Mouse (Mus musculus): ENCODE results near the gene Fam83f. TPM values are rescaled to one million over a fixed set of nuclear protein-coding genes. Genes with fewer than 3 reads are reported as not detected.

Gene Fam83f
- polyA plus RNA-seq (2015; fragmentation: Nextera tagmentation; extraction: Ambion mirVana): 0.17 and 0.34 TPM in 2 replicates

DNA sequence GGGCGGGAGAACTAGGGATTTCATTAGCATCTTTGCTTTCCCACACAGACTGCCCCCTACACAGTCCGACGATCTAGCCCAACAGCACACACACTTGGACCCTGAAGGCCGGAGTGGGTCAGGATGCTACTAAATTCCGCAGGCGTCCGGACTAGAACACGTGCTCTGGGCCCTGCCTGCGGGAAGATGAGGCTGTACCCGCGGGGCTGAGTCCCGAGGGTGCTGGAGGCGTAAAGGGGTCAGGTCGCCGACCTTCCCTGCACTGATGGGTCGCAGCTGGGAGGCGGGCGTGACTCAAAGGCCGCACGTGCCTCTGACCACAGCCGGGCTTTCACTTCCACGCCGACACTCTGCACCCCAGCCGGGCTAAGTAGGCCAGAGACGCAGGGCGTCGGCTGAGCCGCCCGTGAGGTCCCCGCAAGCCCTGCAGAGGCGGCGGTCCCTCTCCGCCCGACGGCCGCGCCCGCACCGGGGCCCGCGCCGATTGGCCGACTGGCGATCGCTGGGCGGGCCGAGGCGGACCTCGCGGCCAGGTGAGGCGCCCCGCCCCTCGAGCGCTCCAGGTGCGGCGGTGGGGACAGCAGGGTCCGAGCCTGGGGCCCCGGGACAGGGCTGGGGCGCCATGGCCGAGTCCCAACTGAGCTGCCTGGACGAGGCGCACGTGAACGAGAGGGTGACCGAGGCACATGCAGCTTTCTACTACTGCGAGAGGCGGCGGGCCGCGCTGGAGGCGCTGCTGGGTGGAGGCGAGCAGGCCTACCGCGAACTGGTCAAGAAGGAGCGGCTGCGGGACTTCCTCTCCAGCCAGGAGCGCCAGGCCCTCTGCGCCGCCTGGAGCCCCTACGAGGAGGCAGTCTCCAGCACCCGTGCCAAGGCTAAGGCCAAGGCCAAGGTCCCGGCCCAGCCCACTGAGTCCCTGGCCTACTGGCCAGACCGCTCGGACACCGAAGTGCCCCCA is at the start of gene Fam83f:
Gene Fam83f, plus strand, starts transcription at position 553 of the 958 bp plus-strand sequence.

DNA sequence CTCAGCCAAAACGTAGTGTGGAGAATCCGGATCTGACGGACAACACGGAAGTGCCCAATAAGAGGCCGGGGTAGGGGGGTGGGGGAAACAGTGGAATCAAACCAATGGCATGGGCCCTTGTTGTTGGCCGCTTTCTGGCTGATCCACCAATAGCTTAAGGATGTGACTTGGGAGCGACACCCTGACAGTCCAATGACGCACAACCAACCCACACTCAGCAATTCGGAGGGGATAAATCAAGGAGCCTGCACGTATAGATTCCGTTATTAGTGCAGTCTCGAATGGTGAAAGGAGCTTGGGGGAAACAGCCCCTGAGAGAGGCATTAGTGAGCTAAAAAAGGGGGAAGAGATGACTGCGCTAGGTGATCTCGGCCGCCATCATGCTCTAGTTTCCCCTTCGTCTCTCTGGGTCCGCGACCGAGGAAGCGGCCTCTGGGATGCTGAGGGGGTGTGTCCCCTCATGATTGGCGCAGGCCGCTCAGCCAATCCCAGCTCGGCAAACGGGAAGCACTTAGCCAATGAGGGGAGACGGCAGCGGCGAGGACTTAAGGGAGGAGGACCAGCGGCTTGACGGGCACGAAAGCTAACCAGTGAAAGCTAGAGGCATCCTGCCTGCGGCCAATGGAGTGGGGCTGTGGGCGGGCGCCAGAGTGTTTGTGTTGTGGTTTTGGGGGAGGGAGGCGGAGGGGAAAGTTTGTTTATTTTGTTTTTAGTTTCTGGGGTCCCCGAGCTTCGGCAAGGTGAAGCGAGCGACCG is 39.1 kb downstream of the Fam83f start, which contains the start of gene Tnrc6b:
Gene Tnrc6b, plus strand, starts transcription at position 706 of the 756 bp plus-strand sequence.

Other genes with a start within 250 kb of the Fam83f start
- gene Enthd1, start 106.7 kb upstream of the Fam83f start, polyA plus RNA-seq (2015; fragmentation: Nextera tagmentation; extraction: Ambion mirVana): 0.12 TPM in 1 of 2 replicates, not detected in the other
- 17.3 and 18.7 TPM in 2 replicates for gene Grap2, start 99.3 kb upstream of the Fam83f start, polyA plus RNA-seq (2015; fragmentation: Nextera tagmentation; extraction: Ambion mirVana)
- 23.0 and 25.8 TPM in 2 replicates for gene Tnrc6b, start 39.5 kb downstream of the Fam83f start, polyA plus RNA-seq (2015; fragmentation: Nextera tagmentation; extraction: Ambion mirVana)

Measured in spleen, postnatal 0 days (tissue).